Mouse (Mus musculus) liver, postnatal 0 days (tissue): ENCODE measurements around the gene Lrrc9.

Experiments
- CTCF ChIP-seq: sonication (generic); IDR thresholded peaks from 2 replicates; pipeline ENCODE4 v1.5.1; 2016; ENCODE audit warnings: antibody characterized with exemption, low read depth
- EP300 ChIP-seq: IDR thresholded peaks from 2 replicates; pipeline ENCODE4 v1.6.1; 2016; ENCODE audit warnings: antibody characterized with exemption, low read depth, mild to moderate bottlenecking

DNA sequence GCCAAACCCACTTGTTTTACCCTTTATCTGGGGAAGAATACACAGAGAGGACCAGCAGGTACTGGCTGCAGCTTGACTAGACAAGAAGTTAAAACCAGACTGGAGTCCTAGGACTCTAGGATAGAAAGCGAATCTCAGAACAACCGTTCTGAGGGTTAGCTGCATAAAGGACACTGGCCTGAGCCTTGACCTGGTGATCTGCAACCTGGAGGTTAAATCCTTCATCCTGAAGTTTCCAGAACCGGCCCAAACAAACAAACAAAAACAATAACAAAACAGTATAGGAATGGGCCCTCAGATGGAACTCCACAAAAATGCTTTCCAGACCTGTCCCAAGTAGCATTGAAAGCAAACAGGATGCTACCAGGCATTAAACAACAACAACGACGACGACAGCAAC is 32.7 kb upstream of the Lrrc9 start, which contains the start of gene Rtn1:
- TF ChIP-seq CTCF (no peak), EP300 (no peak)
